Mouse (Mus musculus) heart, postnatal 0 days (tissue): Measurements from ENCODE around the gene Dap3. TPM values are rescaled to one million over a fixed set of nuclear protein-coding genes. Genes with fewer than 3 reads are reported as not detected.
"Not testable (repeated sequence)": the region's sequence is repeated elsewhere in the genome, so short reads cannot be mapped to it uniquely, and the experiment has no call there.

Experiments used
- ATAC-seq: fragments of 200-750 bp; cut with Nextera tagmentation; 2 replicates; pipeline ENCODE4 v1.8.0; 2017; ENCODE audit warnings: low read depth, moderate number of reproducible peaks, moderate library complexity; ENCODE audit not compliant: insufficient read depth
- DNase-seq: peaks from one replicate; pipeline ENCODE4 v3.0.0-alpha.2; 2016; ENCODE audit warnings: low spot score
- H3K27ac ChIP-seq: fragments of 300-500 bp; sonication (generic); 2 replicates; pipeline ENCODE4 v1.5.1; 2014; ENCODE audit warnings: low read depth, mild to moderate bottlenecking
- H3K27me3 ChIP-seq: fragments of 300-500 bp; sonication (generic); 2 replicates; pipeline ENCODE4 v1.6.1; 2014; ENCODE audit warnings: low read length, mixed read lengths; ENCODE audit not compliant: control insufficient read depth, insufficient read depth
- H3K36me3 ChIP-seq: fragments of 300-500 bp; sonication (generic); replicated peaks from 2 replicates; pipeline ENCODE4 v1.6.1; 2014; ENCODE audit warnings: low read length, mixed read lengths; ENCODE audit not compliant: control insufficient read depth, insufficient read depth
- H3K4me1 ChIP-seq: fragments of 300-500 bp; sonication (generic); 2 replicates; pipeline ENCODE4 v1.6.1; 2014; ENCODE audit warnings: antibody characterized with exemption; ENCODE audit not compliant: control insufficient read depth, insufficient read depth
- H3K4me2 ChIP-seq: fragments of 300-500 bp; sonication (generic); 2 replicates; pipeline ENCODE4 v1.6.1; 2014; ENCODE audit warnings: low read depth, mild to moderate bottlenecking, low read length, moderate library complexity
- H3K4me3 ChIP-seq: fragments of 300-500 bp; sonication (generic); 2 replicates; pipeline ENCODE4 v1.5.1; 2014; ENCODE audit warnings: low read depth, low read length
- H3K9ac ChIP-seq: fragments of 300-500 bp; sonication (generic); replicated peaks from 2 replicates; pipeline ENCODE4 v1.6.1; 2014; ENCODE audit warnings: low read depth, low read length, mixed read lengths
- H3K9me3 ChIP-seq: fragments of 300-500 bp; sonication (generic); replicated peaks from 2 replicates; pipeline ENCODE4 v1.6.1; 2016; ENCODE audit warnings: low read length; ENCODE audit not compliant: control insufficient read depth
- CTCF ChIP-seq: IDR thresholded peaks from 2 replicates; pipeline ENCODE4 v1.5.1; 2016; ENCODE audit warnings: antibody characterized with exemption, control low read depth, low read depth
- EP300 ChIP-seq: IDR thresholded peaks from 2 replicates; pipeline ENCODE4 v1.6.1; 2016; ENCODE audit warnings: antibody characterized with exemption, low read depth
- WGBS: fragments of 180-500 bp; shearing (Covaris S2); extraction: QIAGEN DNeasy Blood & Tissue Kit; methylation state at CpG from one replicate; pipeline ENCODE4 v1.1.7; 2014; 5-methylcytosine and 5-hydroxymethylcytosine counted together
- polyA plus RNA-seq: library from polyadenylated mRNA; unstranded; fragments of >200 nt; fragmentation: Nextera tagmentation; extraction: Ambion mirVana; gene quantifications from 2 replicates; pipeline ENCODE4 v1.2.1, GENCODE M21; 2015
- total RNA-seq: library from RNA; depleted of rRNA; stranded (reverse); fragments of >200 nt; gene quantifications from 2 replicates; pipeline ENCODE4 v1.2.3, GENCODE M21; 2014; ENCODE audit warnings: low replicate concordance; rRNA removed

Dap3 gene
- 79.5 and 98.6 TPM in 2 replicates for total RNA-seq
- polyA plus RNA-seq: 152 and 155 TPM in 2 replicates

DNA sequence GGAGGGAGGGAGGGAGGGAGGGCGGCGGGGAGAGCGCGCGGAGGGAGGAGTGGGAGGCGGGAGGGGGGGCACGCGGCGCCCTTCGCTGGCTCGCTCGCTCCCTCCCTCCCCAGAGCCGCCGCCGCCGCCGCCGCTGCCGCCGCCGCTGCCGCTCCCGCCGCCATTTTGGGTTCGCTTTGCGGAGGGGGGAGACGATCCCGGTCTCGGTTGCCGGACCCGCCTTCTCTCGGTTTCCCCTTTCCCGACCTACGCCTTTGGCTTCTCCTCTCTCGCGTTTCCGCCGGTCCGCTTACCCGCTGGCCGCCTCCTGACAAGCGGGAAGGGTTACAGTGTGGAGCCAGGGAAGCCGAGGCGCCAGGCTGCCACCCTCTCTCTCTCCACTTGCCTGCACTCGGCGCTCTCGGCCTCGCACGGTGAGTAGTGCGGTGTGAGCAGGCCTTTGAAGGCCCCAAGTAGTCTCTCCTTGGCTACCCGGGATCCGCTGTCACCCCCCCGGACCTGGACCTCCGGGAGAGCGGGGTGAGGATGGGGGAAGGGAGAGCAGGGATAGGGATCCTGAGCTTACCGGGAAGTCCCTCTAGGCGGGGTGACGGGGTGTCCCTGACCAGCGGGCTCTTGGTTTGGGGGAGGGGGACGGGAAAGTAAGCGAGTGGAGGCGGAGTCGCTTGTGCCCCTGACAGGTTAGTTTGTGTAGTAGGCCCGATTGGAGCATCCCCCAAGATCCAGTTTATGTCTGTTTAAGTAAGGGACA lies at the start of gene Dap3, which contains the start of gene Ash1l:
TSS of gene Dap3 (minus strand) at position 606 of the 751 bp plus-strand sequence.
TSS of gene Ash1l (plus strand) at position 47 of the 751 bp plus-strand sequence.
- under 1% methylated on average over 33 of the region's 64 CpGs for WGBS

DNA sequence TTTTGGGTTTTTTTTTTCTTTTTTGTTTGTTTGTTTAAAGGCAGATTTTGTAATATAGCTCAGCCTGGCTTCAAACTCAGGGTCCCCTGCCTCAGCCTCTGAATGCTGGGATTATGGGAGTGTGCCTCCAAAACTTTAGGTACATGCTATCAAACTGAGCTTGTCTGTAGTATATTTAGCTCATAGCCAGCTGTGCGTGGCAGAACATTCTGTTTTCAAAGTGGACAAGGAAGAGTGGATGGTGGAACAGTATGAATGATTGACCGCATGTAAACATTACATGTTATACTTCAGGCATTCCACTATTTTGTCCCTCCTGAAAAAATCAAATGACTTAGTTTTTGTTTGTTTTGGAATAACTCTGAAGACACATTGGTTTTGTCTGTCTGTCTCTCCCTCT lies 41.8 kb upstream of the Dap3 start:
- H3K4me1 ChIP-seq: peaks cover 16% of the 10 kb centered on the region
- ATAC-seq (peak; percentile 75; the same call in 1 of the 2 replicates), DNase-seq (peak; percentile 66)
- H3K4me2 ChIP-seq: peak overlapping the region; percentile 25; the same call in 1 of the 2 replicates
- H3K9me3 ChIP-seq: no peaks in the 10 kb centered on the region
- no peak overlapping the region for H3K9ac ChIP-seq
- peak overlapping the region; percentile 86 for H3K27ac ChIP-seq
- H3K4me3 ChIP-seq: no peak overlapping the region
- H3K27me3 ChIP-seq: no peaks in the 10 kb centered on the region
- WGBS: 29% methylated on average over 2 of the region's 2 CpGs
- H3K36me3 ChIP-seq: 0 out of 2 replicates have a peak, but pooled peaks cover 14% of the 10 kb centered on the region
- no peak for TF ChIP-seq CTCF
- no peak for TF ChIP-seq EP300

More for the DNA sequence above, at the start of gene Dap3, which contains the start of gene Ash1l:
- TF ChIP-seq CTCF (peak; percentile 35), EP300 (peak; percentile 49; the same call in 1 of the 2 replicates)
- DNase-seq (peak; percentile 77), ATAC-seq (peak; percentile 74)
- H3K27ac ChIP-seq: peak within 1 kb of the TSS; percentile 99
- peak within 1 kb of the TSS; percentile 96 for H3K4me3 ChIP-seq
- H3K36me3 ChIP-seq: no peaks in the 10 kb centered on the region
- H3K9me3 ChIP-seq: no peaks in the 10 kb centered on the region
- H3K4me1 ChIP-seq: peaks cover 17% of the 10 kb centered on the region
- peak within 1 kb of the TSS; percentile 87 for H3K9ac ChIP-seq
- peak within 1 kb of the TSS; percentile 74 for H3K4me2 ChIP-seq
- no peaks in the 10 kb centered on the region for H3K27me3 ChIP-seq

DNA sequence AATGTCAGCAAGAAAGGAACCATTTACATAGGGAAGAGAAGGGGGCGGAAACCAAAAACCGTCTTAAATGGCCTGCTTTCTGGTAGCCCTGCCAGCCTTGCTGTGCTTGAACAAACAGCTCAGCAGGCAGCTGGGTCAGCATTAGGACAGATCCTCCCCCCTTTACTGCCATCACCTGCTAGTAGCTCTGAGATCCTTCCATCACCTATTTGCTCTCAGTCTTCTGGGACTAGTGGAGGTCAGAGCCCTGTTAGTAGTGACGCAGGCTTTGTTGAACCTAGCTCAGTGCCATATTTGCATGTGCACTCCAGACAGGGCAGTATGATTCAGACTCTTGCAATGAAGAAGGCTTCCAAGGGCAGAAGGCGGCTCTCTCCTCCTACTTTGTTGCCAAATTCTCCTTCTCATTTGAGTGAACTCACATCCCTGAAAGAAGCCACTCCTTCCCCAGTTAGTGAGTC lies 33.0 kb upstream of the Dap3 start:
- no peaks in the 10 kb centered on the region for H3K4me1 ChIP-seq
- 84% methylated on average over 4 of the region's 4 CpGs for WGBS

DNA sequence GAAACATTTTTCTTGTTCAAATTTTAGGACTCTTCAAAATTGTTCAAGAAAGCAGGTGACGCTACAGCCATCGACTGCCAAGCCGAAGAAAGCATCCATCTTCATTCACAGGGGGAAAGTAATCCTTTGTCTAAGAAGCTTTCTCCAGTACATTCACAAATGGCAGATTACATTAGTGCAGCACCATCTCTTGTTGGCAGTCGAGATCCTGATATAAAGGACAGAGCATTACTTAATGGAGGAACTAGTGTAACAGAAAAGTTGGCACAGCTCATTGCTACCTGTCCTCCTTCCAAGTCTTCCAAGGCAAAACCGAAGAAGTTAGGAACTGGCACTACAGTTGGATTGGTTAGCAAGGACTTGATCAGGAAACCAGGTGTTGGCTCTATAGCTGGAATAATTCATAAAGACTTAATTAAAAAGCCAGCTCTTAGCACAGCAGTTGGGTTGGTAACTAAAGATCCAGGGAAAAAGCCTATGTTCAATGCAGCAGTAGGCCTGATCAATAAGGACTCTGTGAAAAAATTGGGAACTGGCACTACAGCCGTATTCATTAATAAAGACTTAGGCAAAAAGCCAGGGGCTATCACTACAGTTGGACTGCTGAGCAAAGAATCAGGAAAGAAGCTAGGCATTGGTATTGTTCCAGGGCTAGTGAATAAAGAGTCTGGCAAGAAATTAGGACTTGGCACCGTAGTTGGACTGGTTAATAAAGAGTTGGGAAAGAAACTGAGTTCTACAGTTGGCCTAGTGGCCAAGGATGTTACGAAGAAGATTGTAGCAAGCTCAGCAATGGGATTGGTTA lies 30.4 kb upstream of the Dap3 start:
- WGBS: 91% methylated on average over 8 of the region's 8 CpGs
- ATAC-seq (no peak), DNase-seq (no peak)
- Histone ChIP-seq H3K36me3 (peaks cover 53% of the 10 kb centered on the region), H3K9me3 (no peaks in the 10 kb centered on the region), H3K27me3 (no peaks in the 10 kb centered on the region), H3K27ac (no peak overlapping the region), H3K4me2 (no peak overlapping the region), H3K4me1 (no peaks in the 10 kb centered on the region), H3K4me3 (no peak overlapping the region), H3K9ac (no peak overlapping the region)
- TF ChIP-seq CTCF: no peak
- TF ChIP-seq EP300: no peak

More for the DNA sequence above, 33.0 kb upstream of the Dap3 start:
- TF ChIP-seq EP300: no peak
- TF ChIP-seq CTCF: no peak
- Histone ChIP-seq H3K9ac (no peak overlapping the region), H3K4me3 (no peak overlapping the region), H3K4me2 (no peak overlapping the region), H3K36me3 (peaks cover 62% of the 10 kb centered on the region), H3K27ac (no peak overlapping the region), H3K27me3 (no peaks in the 10 kb centered on the region), H3K9me3 (no peaks in the 10 kb centered on the region)
- no peak for DNase-seq
- no peak for ATAC-seq

DNA sequence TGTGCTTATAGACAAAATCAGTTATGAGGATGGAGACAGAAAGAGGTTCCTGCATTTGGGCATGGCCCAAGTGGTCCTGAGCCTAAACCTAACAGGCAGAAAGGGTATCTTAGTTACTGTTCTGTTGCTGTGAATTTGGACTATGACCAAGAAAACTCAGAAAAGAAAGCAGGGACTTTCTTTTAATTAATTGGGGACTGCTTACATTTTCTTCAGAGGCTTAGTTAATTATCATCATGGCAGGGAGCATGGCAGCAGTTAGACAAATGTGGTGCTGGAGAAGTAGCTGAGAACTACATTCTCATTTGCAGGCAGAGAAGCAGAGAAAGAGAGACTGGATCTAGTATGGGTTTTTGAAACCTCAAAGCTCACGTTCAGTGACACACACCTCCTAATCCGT lies 24.0 kb upstream of the Dap3 start:
- H3K27me3 ChIP-seq: no peaks in the 10 kb centered on the region
- DNase-seq (no peak), ATAC-seq (no peak)
- no peak overlapping the region for H3K27ac ChIP-seq
- no peak overlapping the region for H3K9ac ChIP-seq
- no peaks in the 10 kb centered on the region for H3K9me3 ChIP-seq
- 60% methylated on average over 2 of the region's 2 CpGs for WGBS
- no peak overlapping the region for H3K4me3 ChIP-seq
- H3K4me2 ChIP-seq: no peak overlapping the region
- TF ChIP-seq CTCF (no peak), EP300 (no peak)
- no peaks in the 10 kb centered on the region for H3K4me1 ChIP-seq
- H3K36me3 ChIP-seq: 0 out of 2 replicates have a peak, but pooled peaks cover 4% of the 10 kb centered on the region

DNA sequence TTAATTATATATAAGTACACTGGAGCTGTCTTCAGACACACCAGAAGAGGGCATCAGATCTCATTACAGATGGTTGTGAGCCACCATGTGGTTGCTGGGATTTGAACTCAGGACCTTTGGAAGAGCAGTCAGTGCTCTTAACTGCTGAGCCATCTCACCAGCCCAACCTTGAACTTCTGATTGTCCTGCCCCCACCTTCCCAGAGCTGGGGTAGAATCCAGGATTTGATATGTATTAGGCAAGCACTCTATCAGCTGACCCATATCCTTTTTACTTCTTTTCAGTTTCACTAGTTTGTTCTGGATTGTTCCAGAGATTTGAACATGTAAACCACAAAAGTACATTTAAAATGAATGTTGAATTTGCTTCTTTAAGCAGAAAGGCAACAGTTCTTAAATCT lies 12.2 kb upstream of the Dap3 start:
- not testable (repeated sequence) for H3K4me3 ChIP-seq, H3K4me1 ChIP-seq, DNase-seq, H3K9me3 ChIP-seq, H3K9ac ChIP-seq, H3K4me2 ChIP-seq, H3K27me3 ChIP-seq, ATAC-seq, H3K27ac ChIP-seq
- H3K36me3 ChIP-seq: peaks cover 17% of the 10 kb centered on the region
